Mouse (Mus musculus) C2C12 (cell line): Measurements from ENCODE around the gene Grik4. TPM values are rescaled to one million over a fixed set of nuclear protein-coding genes. Genes with fewer than 3 reads are reported as not detected.

Source experiments
- H3K27me3 ChIP-seq: one replicate; pipeline ENCODE4 v1.6.1; 2011; ENCODE audit not compliant: control insufficient read depth, insufficient read depth, insufficient read length
- H3K36me3 ChIP-seq: one replicate; pipeline ENCODE4 v1.6.1; 2011; ENCODE audit not compliant: control insufficient read depth, insufficient read depth
- H3K4me3 ChIP-seq: one replicate; pipeline ENCODE4 v1.5.1; 2011; ENCODE audit warnings: mild to moderate bottlenecking, control low read depth; ENCODE audit not compliant: poor library complexity, insufficient read depth, severe bottlenecking
- H3K79me2 ChIP-seq: one replicate; pipeline ENCODE4 v1.6.1; 2011; ENCODE audit not compliant: control insufficient read depth, insufficient read depth
- H3K79me3 ChIP-seq: one replicate; pipeline ENCODE4 v1.6.1; 2011; ENCODE audit warnings: low read depth, control low read depth
- H3ac ChIP-seq: one replicate; pipeline ENCODE3; 2011; ENCODE audit warnings: low read depth; ENCODE audit not compliant: control insufficient read depth, insufficient read length
- CEBPB ChIP-seq: IDR thresholded peaks from one replicate; pipeline ENCODE4 v1.6.1; 2011; ENCODE audit warnings: low read depth, mild to moderate bottlenecking, control low read depth, moderate library complexity
- CTCF ChIP-seq: IDR thresholded peaks from one replicate; pipeline ENCODE4 v1.5.1; 2011; ENCODE audit not compliant: control insufficient read depth, insufficient read depth, insufficient read length
- FOSL1 ChIP-seq: IDR thresholded peaks from one replicate; pipeline ENCODE4 v1.8.0; 2011; ENCODE audit warnings: mild to moderate bottlenecking, low read length; ENCODE audit not compliant: poor library complexity, insufficient read depth, severe bottlenecking
- MAX ChIP-seq: IDR thresholded peaks from one replicate; pipeline ENCODE4 v1.6.1; 2011; ENCODE audit warnings: mild to moderate bottlenecking, control low read depth
- MYOD1 ChIP-seq: IDR thresholded peaks from one replicate; pipeline ENCODE4 v1.6.1; 2011; ENCODE audit warnings: low read depth; ENCODE audit not compliant: control insufficient read depth, insufficient read length
- MYOG ChIP-seq: IDR thresholded peaks from one replicate; pipeline ENCODE4 v1.6.1; 2011; ENCODE audit not compliant: control insufficient read depth, insufficient read length; ENCODE audit errors: extremely low read depth
- USF1 ChIP-seq: IDR thresholded peaks from one replicate; pipeline ENCODE4 v1.6.1; 2011; ENCODE audit warnings: low read depth, mild to moderate bottlenecking, control low read depth, moderate library complexity
- polyA plus RNA-seq: library from polyadenylated mRNA; unstranded; fragments of >200 nt; fragmentation: generic; extraction: Trizol; gene quantifications from one replicate; pipeline ENCODE4 v1.2.1, GENCODE M21; 2012; ENCODE audit warnings: missing spikeins

Grik4 gene
- polyA plus RNA-seq, 1 experiment, result not detected

DNA sequence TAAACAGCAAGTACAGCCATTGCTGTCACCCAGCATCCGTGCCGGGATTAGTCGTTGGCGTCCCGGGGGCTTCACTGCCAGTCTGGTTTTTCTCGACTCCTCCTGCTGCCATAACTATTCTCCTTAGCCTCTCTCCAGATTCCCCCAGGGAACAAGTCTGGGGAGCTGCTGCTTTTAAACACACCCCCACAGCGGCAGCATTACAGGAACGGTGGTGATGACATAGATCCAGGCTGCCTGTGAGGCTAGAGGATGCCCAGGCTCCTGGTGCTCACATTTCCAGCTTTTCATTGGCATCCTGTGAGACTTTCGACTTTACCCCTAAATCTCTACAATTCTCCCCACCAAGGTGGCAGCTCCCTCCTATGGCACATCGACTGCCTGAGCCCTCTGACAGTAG lies 297.5 kb downstream of the Grik4 start:
- Histone ChIP-seq H3K27me3 (peaks cover 21% of the 10 kb centered on the region), H3K79me2 (no peaks in the 10 kb centered on the region), H3K36me3 (no peaks in the 10 kb centered on the region), H3ac (no peak overlapping the region), H3K79me3 (no peaks in the 10 kb centered on the region), H3K4me3 (no peak overlapping the region)
- no peak for TF ChIP-seq MAX

DNA sequence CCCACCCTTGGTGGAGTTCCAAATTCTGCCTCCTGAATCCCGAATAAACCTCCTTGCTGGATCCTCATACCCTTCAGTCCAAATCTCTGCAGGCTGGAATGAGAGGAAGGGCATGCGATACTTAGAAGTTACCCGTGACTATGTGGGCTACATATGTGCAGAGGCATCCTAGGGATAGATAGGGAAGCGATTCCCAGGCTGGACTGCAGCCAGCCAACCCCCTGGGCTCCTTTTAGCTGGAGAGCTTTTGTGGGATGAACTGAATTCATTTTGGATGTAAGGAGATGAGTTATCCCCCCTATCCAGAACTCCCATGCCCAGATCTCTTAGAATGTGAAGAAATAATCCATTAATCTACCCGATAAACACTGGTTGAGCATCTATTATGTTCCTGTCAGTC lies 299.1 kb downstream of the Grik4 start:
- Histone ChIP-seq H3K36me3 (no peaks in the 10 kb centered on the region), H3K79me3 (no peaks in the 10 kb centered on the region), H3K4me3 (no peak overlapping the region), H3K79me2 (no peaks in the 10 kb centered on the region), H3ac (no peak overlapping the region), H3K27me3 (peaks cover 26% of the 10 kb centered on the region)
- no peak for TF ChIP-seq MYOG
- TF ChIP-seq MYOD1, result no peak
- no peak for TF ChIP-seq CTCF
- no peak for TF ChIP-seq MAX
- TF ChIP-seq USF1, result no peak
- no peak for TF ChIP-seq CEBPB
- no peak for TF ChIP-seq FOSL1

DNA sequence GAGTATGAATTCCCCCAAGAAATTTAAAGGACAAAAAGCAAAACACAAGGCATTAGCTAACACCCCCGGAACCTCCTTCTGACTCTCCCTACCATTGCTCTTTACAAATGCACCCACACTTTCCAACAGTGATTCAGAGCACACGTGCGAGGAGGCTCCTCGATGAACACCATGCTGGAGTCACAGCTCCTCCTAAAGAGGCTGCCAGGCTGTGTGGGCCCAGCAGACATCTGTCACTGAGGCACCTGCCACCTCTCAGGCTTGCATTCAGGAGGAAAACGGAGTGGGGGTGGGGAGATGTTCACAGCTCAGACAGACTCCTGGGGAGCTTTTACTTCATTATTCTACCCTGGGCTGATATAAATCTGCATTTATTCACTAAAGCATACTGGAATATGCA lies 301.5 kb downstream of the Grik4 start:
- no peaks in the 10 kb centered on the region for H3K79me2 ChIP-seq
- H3K4me3 ChIP-seq, result no peak overlapping the region
- H3K79me3 ChIP-seq, result no peaks in the 10 kb centered on the region
- no peaks in the 10 kb centered on the region for H3K36me3 ChIP-seq
- no peak for TF ChIP-seq USF1
- TF ChIP-seq MAX, result no peak
- TF ChIP-seq MYOD1, result no peak
- no peak for TF ChIP-seq CEBPB
- no peak for TF ChIP-seq CTCF
- no peak for TF ChIP-seq FOSL1
- no peak for TF ChIP-seq MYOG
- H3K27me3 ChIP-seq, result peaks cover 41% of the 10 kb centered on the region
- H3ac ChIP-seq, result no peak overlapping the region

DNA sequence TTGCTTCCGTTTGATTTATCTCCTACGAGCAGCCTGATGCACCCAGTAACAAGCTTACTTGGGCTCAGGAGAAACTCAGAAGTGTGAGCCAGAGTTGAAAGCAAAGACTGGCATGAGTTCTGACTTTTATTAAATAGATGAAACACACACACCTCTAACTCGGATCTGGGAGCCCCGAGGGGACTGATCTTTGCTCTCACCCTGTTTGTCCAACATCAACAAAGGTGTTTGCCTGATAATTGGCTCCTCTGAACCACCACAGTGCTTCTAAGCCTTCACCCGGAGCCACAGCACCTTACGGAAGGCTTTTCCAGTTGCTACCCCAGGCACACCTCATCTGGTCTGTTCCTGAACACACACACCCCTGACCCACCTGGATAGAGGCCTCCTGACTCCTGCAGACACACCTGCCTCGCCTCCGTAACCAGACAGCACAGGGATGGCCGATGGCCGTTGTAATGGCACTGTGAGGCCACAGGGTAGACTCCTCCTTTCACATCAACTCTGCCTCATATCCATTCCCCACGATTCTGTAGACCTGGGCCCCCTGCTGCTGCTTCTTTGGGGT lies 302.7 kb downstream of the Grik4 start:
- Histone ChIP-seq H3ac (no peak overlapping the region), H3K79me2 (no peaks in the 10 kb centered on the region), H3K79me3 (no peaks in the 10 kb centered on the region), H3K4me3 (no peak overlapping the region), H3K27me3 (peaks cover 50% of the 10 kb centered on the region), H3K36me3 (no peaks in the 10 kb centered on the region)
- TF ChIP-seq USF1 (no peak), FOSL1 (no peak), CEBPB (no peak), CTCF (no peak), MYOG (no peak), MYOD1 (no peak), MAX (no peak)

DNA sequence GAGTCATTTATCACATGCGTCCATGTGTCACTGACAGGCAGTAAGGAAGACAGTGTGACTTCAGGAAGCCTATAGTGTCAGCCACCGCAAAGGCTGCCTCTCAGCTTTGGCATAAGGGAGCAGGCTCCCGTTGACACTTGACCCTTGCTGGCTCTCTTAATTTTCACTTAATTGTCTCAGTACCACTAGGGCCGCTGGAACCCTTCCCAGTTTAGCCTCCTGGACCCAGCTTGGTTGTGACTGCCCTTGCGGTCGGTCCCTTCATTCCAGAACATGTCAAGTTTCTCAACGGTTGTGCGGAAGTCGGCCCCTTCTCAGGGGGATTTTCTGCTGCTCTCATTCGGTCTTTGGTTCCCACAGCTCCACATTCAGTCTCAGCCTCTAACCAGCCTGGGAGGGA lies 307.8 kb downstream of the Grik4 start:
- H3K4me3 ChIP-seq, result no peak overlapping the region
- no peak for TF ChIP-seq CEBPB
- no peak for TF ChIP-seq MYOG
- TF ChIP-seq USF1, result no peak
- TF ChIP-seq CTCF, result no peak
- no peak for TF ChIP-seq MAX
- TF ChIP-seq MYOD1, result no peak
- TF ChIP-seq FOSL1, result no peak
- no peaks in the 10 kb centered on the region for H3K36me3 ChIP-seq
- H3ac ChIP-seq, result no peak overlapping the region
- H3K79me2 ChIP-seq, result no peaks in the 10 kb centered on the region
- H3K79me3 ChIP-seq, result no peaks in the 10 kb centered on the region
- peaks cover 48% of the 10 kb centered on the region for H3K27me3 ChIP-seq

DNA sequence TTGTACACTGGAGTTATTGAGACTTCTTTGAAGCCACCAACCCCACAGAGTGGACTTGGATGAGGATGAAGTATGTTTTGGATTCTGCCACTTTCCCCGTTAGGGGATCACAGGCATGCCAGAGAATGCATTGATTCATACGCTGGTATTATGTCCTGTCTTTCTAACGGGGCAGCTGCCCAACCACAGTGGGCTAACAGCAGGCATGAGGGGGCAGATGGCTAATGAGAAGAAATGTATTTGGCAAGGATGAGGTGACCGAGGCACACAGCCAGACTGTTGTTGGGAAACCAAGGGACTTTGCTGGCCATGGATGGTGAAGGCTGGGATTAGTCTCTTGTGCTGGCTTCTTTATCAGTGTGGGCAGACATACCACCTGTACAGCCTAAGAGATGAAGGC lies 312.8 kb downstream of the Grik4 start:
- H3K4me3 ChIP-seq, result no peak overlapping the region
- H3K79me3 ChIP-seq, result no peaks in the 10 kb centered on the region
- H3K27me3 ChIP-seq, result peaks cover 39% of the 10 kb centered on the region
- no peak for TF ChIP-seq MAX
- TF ChIP-seq FOSL1, result no peak
- TF ChIP-seq CTCF, result no peak
- TF ChIP-seq MYOG, result no peak
- no peak for TF ChIP-seq CEBPB
- TF ChIP-seq MYOD1, result no peak
- no peak for TF ChIP-seq USF1
- H3K36me3 ChIP-seq, result no peaks in the 10 kb centered on the region
- H3K79me2 ChIP-seq, result no peaks in the 10 kb centered on the region
- no peak overlapping the region for H3ac ChIP-seq
